Mouse (Mus musculus): ENCODE data around the gene Olfr765. TPM values are rescaled to one million over a fixed set of nuclear protein-coding genes. Genes with fewer than 3 reads are reported as not detected.
"Not testable (repeated sequence)": the region's sequence is repeated elsewhere in the genome, so short reads cannot be mapped to it uniquely, and the experiment has no call there.

Gene Olfr765
- total and polyA plus RNA-seq, 2 experiments, result not detected

GRCm38 (mm10) chr10:129026018-129026662, 23.7 kb downstream of the Olfr765 start:
- no peak overlapping the region for H3K4me3 ChIP-seq (ENCODE audit: insufficient read depth, low read depth, low read length)
- 66% methylated on average over 3 of the region's 3 CpGs for WGBS
- peak; percentile 48 for DNase-seq (ENCODE audit: extremely low read depth, low read depth, low spot score)
- H3K9ac ChIP-seq (ENCODE audit: low read depth, low read length), result no peak overlapping the region
- H3K27ac ChIP-seq (replicated peaks; ENCODE audit: insufficient read depth, low read depth, low read length), result no peak overlapping the region
- no peaks in the 10 kb centered on the region for H3K79me2 ChIP-seq (ENCODE audit: control insufficient read depth, insufficient read depth, low read length)
- H3K36me3 ChIP-seq (ENCODE audit: control insufficient read depth, insufficient read depth, low read length), result no peaks in the 10 kb centered on the region
- peak; percentile 64 for TF ChIP-seq CTCF (IDR thresholded peaks at IDR 0.05; ENCODE audit: low read depth, low read length)
- no peak for TF ChIP-seq POLR2A (IDR thresholded peaks at IDR 0.05; ENCODE audit: extremely low read depth, insufficient read depth, low read length)
- H3K4me1 ChIP-seq (ENCODE audit: control insufficient read depth, insufficient read depth, low read length), result no peaks in the 10 kb centered on the region
- H3K27me3 ChIP-seq (ENCODE audit: control insufficient read depth, insufficient read depth, low read length), result no peaks in the 10 kb centered on the region

- DNase-seq (ENCODE audit: extremely low read depth, low read depth, low spot score), result no peak
- Histone ChIP-seq H3K36me3 (ENCODE audit: control insufficient read depth, insufficient read depth, low read length) (no peaks in the 10 kb centered on the region), H3K27ac (replicated peaks; ENCODE audit: insufficient read depth, low read depth, low read length) (no peak overlapping the region), H3K4me1 (ENCODE audit: control insufficient read depth, insufficient read depth, low read length) (no peaks in the 10 kb centered on the region), H3K27me3 (ENCODE audit: control insufficient read depth, insufficient read depth, low read length) (no peaks in the 10 kb centered on the region), H3K79me2 (ENCODE audit: control insufficient read depth, insufficient read depth, low read length) (no peaks in the 10 kb centered on the region), H3K9ac (ENCODE audit: low read depth, low read length) (no peak overlapping the region), H3K4me3 (ENCODE audit: insufficient read depth, low read depth, low read length) (no peak overlapping the region)
- TF ChIP-seq CTCF (IDR thresholded peaks at IDR 0.05; ENCODE audit: low read depth, low read length) (no peak), POLR2A (IDR thresholded peaks at IDR 0.05; ENCODE audit: extremely low read depth, insufficient read depth, low read length) (no peak)
These were observed 26.5 kb downstream of the Olfr765 start for GRCm38 (mm10) chr10:129023319-129023718.

- H3K27ac ChIP-seq (replicated peaks; ENCODE audit: insufficient read depth, low read depth, low read length), result no peak overlapping the region
- H3K36me3 ChIP-seq (ENCODE audit: control insufficient read depth, insufficient read depth, low read length), result no peaks in the 10 kb centered on the region
- no peak for TF ChIP-seq CTCF (IDR thresholded peaks at IDR 0.05; ENCODE audit: low read depth, low read length)
- no peak for TF ChIP-seq POLR2A (IDR thresholded peaks at IDR 0.05; ENCODE audit: extremely low read depth, insufficient read depth, low read length)
- H3K4me1 ChIP-seq (ENCODE audit: control insufficient read depth, insufficient read depth, low read length), result no peaks in the 10 kb centered on the region
- H3K79me2 ChIP-seq (ENCODE audit: control insufficient read depth, insufficient read depth, low read length), result no peaks in the 10 kb centered on the region
- H3K9ac ChIP-seq (ENCODE audit: low read depth, low read length), result no peak overlapping the region
- no peaks in the 10 kb centered on the region for H3K27me3 ChIP-seq (ENCODE audit: control insufficient read depth, insufficient read depth, low read length)
- H3K4me3 ChIP-seq (ENCODE audit: insufficient read depth, low read depth, low read length), result no peak overlapping the region
- DNase-seq (ENCODE audit: extremely low read depth, low read depth, low spot score), result peak; percentile 12
These were observed 35.3 kb downstream of the Olfr765 start for GRCm38 (mm10) chr10:129014477-129014876.

- H3K27me3 ChIP-seq (ENCODE audit: control insufficient read depth, insufficient read depth, low read length); DNase-seq (ENCODE audit: extremely low read depth, low read depth, low spot score); H3K4me1 ChIP-seq (ENCODE audit: control insufficient read depth, insufficient read depth, low read length); H3K9ac ChIP-seq (ENCODE audit: low read depth, low read length); H3K79me2 ChIP-seq (ENCODE audit: control insufficient read depth, insufficient read depth, low read length); H3K27ac ChIP-seq (replicated peaks; ENCODE audit: insufficient read depth, low read depth, low read length); H3K36me3 ChIP-seq (ENCODE audit: control insufficient read depth, insufficient read depth, low read length); H3K4me3 ChIP-seq (ENCODE audit: insufficient read depth, low read depth, low read length): not testable (repeated sequence)
- 65% methylated on average over 2 of the region's 5 CpGs for WGBS
These were observed 38.3 kb downstream of the Olfr765 start for GRCm38 (mm10) chr10:129011511-129011910.

GRCm38 (mm10) chr10:129010288-129010841, 39.4 kb downstream of the Olfr765 start, which contains the start of gene Olfr763:
TSS of gene Olfr763 (plus strand) at chr10:129010791.
- Histone ChIP-seq H3K36me3 (ENCODE audit: control insufficient read depth, insufficient read depth, low read length) (no peaks in the 10 kb centered on the region), H3K79me2 (ENCODE audit: control insufficient read depth, insufficient read depth, low read length) (no peaks in the 10 kb centered on the region), H3K4me1 (ENCODE audit: control insufficient read depth, insufficient read depth, low read length) (no peaks in the 10 kb centered on the region), H3K27me3 (ENCODE audit: control insufficient read depth, insufficient read depth, low read length) (0 out of 2 replicates have a peak, but pooled peaks cover 4% of the 10 kb centered on the region), H3K4me3 (ENCODE audit: insufficient read depth, low read depth, low read length) (no peak within 1 kb of the TSS), H3K27ac (replicated peaks; ENCODE audit: insufficient read depth, low read depth, low read length) (no peak within 1 kb of the TSS), H3K9ac (ENCODE audit: low read depth, low read length) (no peak within 1 kb of the TSS)
- TF ChIP-seq POLR2A (IDR thresholded peaks at IDR 0.05; ENCODE audit: extremely low read depth, insufficient read depth, low read length), result no peak
- no peak for TF ChIP-seq CTCF (IDR thresholded peaks at IDR 0.05; ENCODE audit: low read depth, low read length)
- DNase-seq (ENCODE audit: extremely low read depth, low read depth, low spot score), result no peak
- WGBS, result 84% methylated on average over 2 of the region's 2 CpGs

All from liver, adult 2 months (tissue).